Mouse (Mus musculus): ENCODE results near the gene Cc2d2b. TPM values are rescaled to one million over a fixed set of nuclear protein-coding genes. Genes with fewer than 3 reads are reported as not detected.

Gene Cc2d2b
- polyA plus RNA-seq, 1 experiment from 2014 or later = 0.55 TPM

DNA sequence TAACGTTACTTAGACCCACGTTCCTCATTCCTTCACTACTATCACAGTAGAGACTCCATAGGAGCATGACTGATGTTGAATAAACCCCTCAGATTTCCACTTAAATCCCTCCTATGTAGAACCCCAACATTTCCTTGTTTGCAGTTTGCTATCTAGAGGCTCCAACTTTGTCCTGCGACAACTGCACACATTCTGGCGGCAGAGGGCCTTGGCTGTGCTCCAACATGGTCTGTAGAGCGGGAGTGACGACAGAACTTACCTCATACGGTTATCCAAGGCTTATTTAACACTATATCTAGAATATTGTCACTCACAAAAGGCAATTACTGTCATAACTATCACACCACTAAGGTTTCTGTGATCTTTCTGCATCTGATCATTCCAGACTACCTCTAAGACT, 78.2 kb downstream of the Cc2d2b start:
- no peak for DNase-seq (ENCODE audit: low spot score)
- Histone ChIP-seq H3K27ac (no peak overlapping the region), H3K36me3 (no peaks in the 10 kb centered on the region), H3K4me3 (no peak overlapping the region), H3K27me3 (ENCODE audit: insufficient read depth, poor library complexity, severe bottlenecking) (no peaks in the 10 kb centered on the region), H3K4me1 (replicated peaks) (peaks cover 5% of the 10 kb centered on the region), H3K9me3 (no peaks in the 10 kb centered on the region)
- WGBS = 86% methylated on average over 7 of the region's 7 CpGs

GRCm38 (mm10) chr19:40830198-40830597, 81.6 kb downstream of the Cc2d2b start:
- DNase-seq (ENCODE audit: low spot score) = peak; percentile 4
- Histone ChIP-seq H3K27me3 (ENCODE audit: insufficient read depth, poor library complexity, severe bottlenecking) (no peaks in the 10 kb centered on the region), H3K4me3 (peak overlapping the region; percentile 91), H3K36me3 (peaks cover 11% of the 10 kb centered on the region; the same call in 1 of the 2 replicates), H3K9me3 (no peaks in the 10 kb centered on the region), H3K27ac (peak overlapping the region; percentile 98), H3K4me1 (replicated peaks) (peaks cover 36% of the 10 kb centered on the region)
- WGBS = 67% methylated on average over 7 of the region's 7 CpGs

DNA sequence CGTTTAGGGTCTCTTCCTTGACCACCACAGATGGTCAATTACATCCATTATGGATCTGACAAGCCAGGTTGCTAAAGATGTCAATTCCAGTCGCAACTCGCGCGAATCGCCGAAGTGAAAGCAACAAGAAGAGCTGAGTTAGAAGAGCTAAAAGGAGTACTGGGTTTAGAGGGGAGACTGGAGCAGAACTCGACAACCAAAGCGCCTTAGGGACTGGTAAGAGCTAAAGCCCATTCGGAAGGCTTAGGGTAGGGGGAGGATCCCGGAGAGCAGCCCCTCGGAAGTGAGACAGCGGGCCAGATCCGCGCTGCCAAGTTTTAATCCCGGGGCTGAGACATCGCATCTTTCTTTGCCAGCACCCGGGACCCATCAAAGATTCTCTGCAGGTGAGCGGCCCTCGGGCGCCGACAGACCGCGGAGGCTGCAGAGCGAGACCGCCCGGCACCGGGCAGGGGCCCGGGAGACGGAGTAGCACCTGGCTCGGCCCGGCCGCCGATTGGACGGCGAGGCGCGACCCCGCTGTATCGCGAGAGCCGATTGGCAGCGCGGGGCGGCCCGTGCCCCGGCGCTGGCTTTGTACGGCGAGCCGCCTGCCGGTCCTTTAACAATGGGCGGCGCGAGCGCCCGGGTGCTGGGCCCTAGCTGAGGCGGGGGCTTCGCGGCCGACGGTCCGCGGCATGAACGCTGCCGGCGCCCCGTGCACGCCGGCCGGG, 82.3 kb downstream of the Cc2d2b start, which contains the start of gene Ccnj:
Ccnj (plus strand) TSS at position 577 of the 713 bp plus-strand sequence.
- peaks cover 17% of the 10 kb centered on the region; the same call in 1 of the 2 replicates for H3K36me3 ChIP-seq
- WGBS = under 1% methylated on average over 71 of the region's 71 CpGs

DNA sequence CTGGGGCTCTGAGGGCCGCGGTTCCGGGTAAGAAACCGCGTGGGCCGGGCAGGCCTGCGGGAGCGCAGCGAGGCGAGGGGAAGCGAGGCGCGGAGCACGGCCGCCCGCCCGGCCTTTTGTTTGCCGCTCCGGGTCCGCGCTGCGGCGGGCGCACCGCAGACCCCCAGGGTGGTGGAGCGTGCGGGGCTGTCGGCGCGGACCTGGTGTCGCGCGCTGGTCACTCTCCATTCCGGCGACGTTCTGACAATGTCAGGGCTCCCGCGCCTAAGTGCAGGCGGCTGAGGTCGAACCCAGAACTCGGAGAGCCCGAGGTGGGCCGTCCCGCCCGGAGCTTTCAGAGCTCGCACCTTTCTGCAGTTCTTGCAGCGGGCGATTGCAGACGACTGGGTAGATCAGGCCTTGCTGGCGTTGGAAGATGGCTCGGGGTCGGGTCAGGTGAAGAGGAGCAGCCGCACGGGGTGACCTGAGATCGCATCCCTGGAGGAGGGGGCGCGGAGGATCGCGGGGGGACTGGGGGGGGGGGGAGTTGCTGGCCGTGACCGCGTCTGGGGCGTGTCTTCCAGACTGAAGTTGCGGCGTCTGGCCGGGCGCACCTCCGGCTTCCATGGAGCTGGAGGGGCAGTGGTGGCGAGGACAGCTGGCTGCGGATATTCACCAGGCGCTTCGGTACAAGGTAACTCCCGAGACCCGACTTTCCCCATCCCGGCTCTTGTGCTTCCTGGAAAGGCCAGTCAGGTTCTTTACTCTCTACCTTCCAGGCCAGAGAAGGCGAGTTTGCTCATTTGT, 83.1 kb downstream of the Cc2d2b start:
- WGBS = under 1% methylated on average over 76 of the region's 76 CpGs
- H3K27me3 ChIP-seq (ENCODE audit: insufficient read depth, poor library complexity, severe bottlenecking) = no peaks in the 10 kb centered on the region
- no peaks in the 10 kb centered on the region for H3K9me3 ChIP-seq
- H3K4me1 ChIP-seq (replicated peaks) = peaks cover 38% of the 10 kb centered on the region
- peak; percentile 70 for DNase-seq (ENCODE audit: low spot score)
- H3K4me3 ChIP-seq = peak overlapping the region; percentile 91
- H3K27ac ChIP-seq = peak overlapping the region; percentile 98
- peaks cover 24% of the 10 kb centered on the region for H3K36me3 ChIP-seq

More for the DNA sequence above, 82.3 kb downstream of the Cc2d2b start, which contains the start of gene Ccnj:
- DNase-seq (ENCODE audit: low spot score) = peak; percentile 95
- Histone ChIP-seq H3K9me3 (no peaks in the 10 kb centered on the region), H3K27ac (peak within 1 kb of the TSS; percentile 98), H3K27me3 (ENCODE audit: insufficient read depth, poor library complexity, severe bottlenecking) (no peaks in the 10 kb centered on the region), H3K4me3 (peak within 1 kb of the TSS; percentile 91), H3K4me1 (replicated peaks) (peaks cover 38% of the 10 kb centered on the region)

DNA sequence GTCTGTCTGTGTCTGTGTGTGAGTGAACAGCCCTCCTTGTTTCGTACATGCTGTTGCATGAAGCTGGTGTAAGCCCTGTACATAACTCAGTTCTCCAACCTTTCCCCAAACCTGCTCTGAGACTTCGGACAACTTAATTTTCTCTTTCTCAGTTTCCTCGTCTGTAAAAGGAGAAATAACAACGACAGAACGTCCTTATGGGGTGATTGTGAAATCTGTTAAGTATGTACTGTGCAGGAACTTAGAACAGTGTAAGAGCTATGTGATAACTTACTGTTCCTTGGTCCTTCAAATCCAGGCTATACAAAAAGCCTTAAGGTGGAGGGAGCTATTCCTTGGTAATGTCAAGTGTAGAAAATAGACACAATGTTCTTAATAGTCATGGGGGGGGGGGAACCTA, 83.8 kb downstream of the Cc2d2b start:
- no peak for DNase-seq (ENCODE audit: low spot score)
- H3K9me3 ChIP-seq = no peaks in the 10 kb centered on the region
- no peaks in the 10 kb centered on the region for H3K27me3 ChIP-seq (ENCODE audit: insufficient read depth, poor library complexity, severe bottlenecking)
- H3K36me3 ChIP-seq = peaks cover 32% of the 10 kb centered on the region
- H3K4me1 ChIP-seq (replicated peaks) = peaks cover 38% of the 10 kb centered on the region
- H3K27ac ChIP-seq = peak overlapping the region; percentile 98
- WGBS = 51% methylated on average over 5 of the region's 5 CpGs
- H3K4me3 ChIP-seq = peak overlapping the region; percentile 91

- Histone ChIP-seq H3K27me3 (ENCODE audit: insufficient read depth, poor library complexity, severe bottlenecking) (no peaks in the 10 kb centered on the region), H3K9me3 (no peaks in the 10 kb centered on the region), H3K4me3 (no peak overlapping the region), H3K36me3 (peaks cover 52% of the 10 kb centered on the region), H3K27ac (no peak overlapping the region), H3K4me1 (replicated peaks) (peaks cover 38% of the 10 kb centered on the region)
- WGBS = 94% methylated on average over 6 of the region's 6 CpGs
- no peak for DNase-seq (ENCODE audit: low spot score)
These were observed 85.9 kb downstream of the Cc2d2b start for GRCm38 (mm10) chr19:40834436-40834835.

- no peaks in the 10 kb centered on the region for H3K27me3 ChIP-seq (ENCODE audit: insufficient read depth, poor library complexity, severe bottlenecking)
- no peaks in the 10 kb centered on the region for H3K9me3 ChIP-seq
- peaks cover 22% of the 10 kb centered on the region for H3K4me1 ChIP-seq (replicated peaks)
- no peak overlapping the region for H3K4me3 ChIP-seq
- peaks cover 89% of the 10 kb centered on the region for H3K36me3 ChIP-seq
- H3K27ac ChIP-seq = no peak overlapping the region
- WGBS = 97% methylated on average over 7 of the region's 7 CpGs
- DNase-seq (ENCODE audit: low spot score) = no peak
These were observed 89.7 kb downstream of the Cc2d2b start for GRCm38 (mm10) chr19:40838205-40838604.

DNA sequence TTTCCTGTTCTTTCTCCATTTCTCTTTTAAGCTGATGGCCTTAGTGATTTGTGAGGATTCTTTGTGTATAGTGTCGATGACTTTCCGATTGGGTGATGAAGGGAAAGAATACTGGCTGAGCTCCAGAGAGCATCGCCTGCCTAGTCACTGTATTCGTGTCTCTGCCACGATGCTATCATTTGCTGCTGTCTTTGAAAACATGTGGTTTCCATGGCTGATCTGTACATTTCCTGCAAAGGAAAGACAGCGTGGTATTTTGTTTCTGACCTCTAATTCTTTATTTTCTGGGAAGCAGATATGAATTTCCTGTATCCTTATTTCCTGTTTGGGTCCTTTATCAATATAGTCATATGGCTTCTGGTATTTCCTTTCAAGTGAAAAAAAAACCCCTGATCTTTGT, 91.8 kb downstream of the Cc2d2b start:
- WGBS = 92% methylated on average over 6 of the region's 6 CpGs
- Histone ChIP-seq H3K9me3 (no peaks in the 10 kb centered on the region), H3K27me3 (ENCODE audit: insufficient read depth, poor library complexity, severe bottlenecking) (no peaks in the 10 kb centered on the region), H3K27ac (no peak overlapping the region), H3K4me3 (no peak overlapping the region), H3K4me1 (replicated peaks) (0 out of 2 replicates have a peak, but pooled peaks cover under 1% of the 10 kb centered on the region), H3K36me3 (peaks cover 98% of the 10 kb centered on the region)
- no peak for DNase-seq (ENCODE audit: low spot score)

- H3K27ac ChIP-seq = no peak overlapping the region
- no peaks in the 10 kb centered on the region for H3K4me1 ChIP-seq (replicated peaks)
- H3K27me3 ChIP-seq (ENCODE audit: insufficient read depth, poor library complexity, severe bottlenecking) = no peaks in the 10 kb centered on the region
- no peak overlapping the region for H3K4me3 ChIP-seq
- WGBS = 94% methylated on average over 6 of the region's 6 CpGs
- no peaks in the 10 kb centered on the region for H3K9me3 ChIP-seq
- no peak for DNase-seq (ENCODE audit: low spot score)
- H3K36me3 ChIP-seq = peaks cover 99% of the 10 kb centered on the region
These were observed 92.5 kb downstream of the Cc2d2b start for GRCm38 (mm10) chr19:40841083-40841482.

GRCm38 (mm10) chr19:40841593-40841992, 93.0 kb downstream of the Cc2d2b start:
- Histone ChIP-seq H3K36me3 (peaks cover 99% of the 10 kb centered on the region), H3K9me3 (no peaks in the 10 kb centered on the region), H3K27me3 (ENCODE audit: insufficient read depth, poor library complexity, severe bottlenecking) (no peaks in the 10 kb centered on the region), H3K27ac (no peak overlapping the region), H3K4me3 (no peak overlapping the region), H3K4me1 (replicated peaks) (no peaks in the 10 kb centered on the region)
- DNase-seq (ENCODE audit: low spot score) = no peak
- 91% methylated on average over 13 of the region's 13 CpGs for WGBS

- H3K27ac ChIP-seq = no peak overlapping the region
- DNase-seq (ENCODE audit: low spot score) = no peak
- no peaks in the 10 kb centered on the region for H3K9me3 ChIP-seq
- H3K27me3 ChIP-seq (ENCODE audit: insufficient read depth, poor library complexity, severe bottlenecking) = no peaks in the 10 kb centered on the region
- 92% methylated on average over 13 of the region's 13 CpGs for WGBS
- peaks cover 99% of the 10 kb centered on the region for H3K36me3 ChIP-seq
- no peaks in the 10 kb centered on the region for H3K4me1 ChIP-seq (replicated peaks)
- no peak overlapping the region for H3K4me3 ChIP-seq
These were observed 96.2 kb downstream of the Cc2d2b start for GRCm38 (mm10) chr19:40844731-40845130.

- no peak overlapping the region for H3K27ac ChIP-seq
- 82% methylated on average over 12 of the region's 12 CpGs for WGBS
- peaks cover 73% of the 10 kb centered on the region for H3K36me3 ChIP-seq
- no peaks in the 10 kb centered on the region for H3K9me3 ChIP-seq
- H3K4me3 ChIP-seq = no peak overlapping the region
- H3K27me3 ChIP-seq (ENCODE audit: insufficient read depth, poor library complexity, severe bottlenecking) = no peaks in the 10 kb centered on the region
- no peaks in the 10 kb centered on the region for H3K4me1 ChIP-seq (replicated peaks)
- DNase-seq (ENCODE audit: low spot score) = peak; percentile 4
These were observed 100.8 kb downstream of the Cc2d2b start for GRCm38 (mm10) chr19:40849391-40849790.

DNA sequence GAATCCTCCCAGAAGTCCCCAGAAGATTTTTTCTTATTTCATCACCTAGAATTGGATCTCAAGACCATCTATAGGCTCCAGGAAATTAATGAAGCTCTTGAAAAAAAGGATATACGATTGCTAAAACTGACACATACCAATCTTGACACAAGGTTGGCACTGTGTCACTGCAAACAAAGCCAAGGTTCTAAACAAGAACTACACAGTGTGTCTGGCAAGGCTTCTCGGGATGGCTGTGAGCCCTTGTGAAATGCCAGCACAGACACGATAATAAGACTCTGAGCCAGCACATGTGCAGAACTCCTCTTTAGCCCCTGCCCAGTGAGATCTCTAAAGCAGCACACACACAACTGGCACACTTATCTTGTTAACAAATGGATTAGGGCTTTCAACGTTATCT, 111.0 kb downstream of the Cc2d2b start:
- no peak for DNase-seq (ENCODE audit: low spot score)
- Histone ChIP-seq H3K27me3 (ENCODE audit: insufficient read depth, poor library complexity, severe bottlenecking) (peaks cover 11% of the 10 kb centered on the region; the same call in 1 of the 2 replicates), H3K4me3 (no peak overlapping the region), H3K4me1 (replicated peaks) (no peaks in the 10 kb centered on the region), H3K9me3 (no peaks in the 10 kb centered on the region), H3K27ac (no peak overlapping the region), H3K36me3 (no peaks in the 10 kb centered on the region)
- 76% methylated on average over 4 of the region's 4 CpGs for WGBS
